Mouse (Mus musculus): ENCODE measurements around the gene Hsd17b1. TPM values are rescaled to one million over a fixed set of nuclear protein-coding genes. Genes with fewer than 3 reads are reported as not detected.

The Hsd17b1 gene
- polyA plus RNA-seq, 1 experiment from 2014 or later, result 0.15 TPM

DNA sequence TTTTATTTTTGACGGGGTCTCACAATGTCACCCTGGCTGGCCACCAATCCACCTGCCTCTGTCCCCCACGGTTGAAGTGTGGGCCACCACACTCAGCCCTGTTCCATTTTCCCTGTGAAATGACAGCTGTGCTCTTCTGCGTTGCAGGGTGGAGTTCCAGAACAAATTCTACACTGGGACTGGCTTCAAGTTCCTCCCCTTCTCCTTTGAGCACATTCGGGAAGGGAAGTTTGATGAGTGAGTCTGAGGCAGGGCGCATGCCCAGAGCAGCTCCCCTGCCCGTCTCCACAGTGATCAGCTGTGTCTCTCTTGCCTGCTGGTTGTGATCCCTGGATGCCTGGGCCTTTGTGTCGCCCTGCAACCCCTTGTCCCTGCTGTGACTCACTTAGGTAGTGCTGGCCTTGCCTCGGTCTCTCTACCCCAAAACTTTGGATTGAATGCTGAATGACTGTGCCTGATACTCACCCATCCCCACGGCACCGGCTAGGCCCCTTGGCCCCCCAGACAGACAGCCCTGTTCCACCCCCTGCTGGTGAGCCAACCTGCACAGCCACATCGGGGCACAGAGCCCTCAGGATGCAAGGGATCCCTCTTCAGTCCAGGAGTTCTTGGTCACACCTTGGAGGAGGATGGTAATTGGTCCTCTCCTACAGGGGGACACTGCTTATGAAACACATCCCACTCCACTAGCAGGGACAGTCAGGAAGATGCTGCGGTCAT, 15.9 kb upstream of the Hsd17b1 start:
- no peaks in the 10 kb centered on the region for H3K9me3 ChIP-seq
- no peak overlapping the region for H3K4me3 ChIP-seq
- no peak overlapping the region for H3K4me2 ChIP-seq (replicated peaks)
- no peaks in the 10 kb centered on the region for H3K27me3 ChIP-seq
- no peak overlapping the region for H3K27ac ChIP-seq
- 83% methylated on average over 12 of the region's 12 CpGs for WGBS
- H3K36me3 ChIP-seq, result peaks cover 16% of the 10 kb centered on the region; the same call in 1 of the 2 replicates
- H3K4me1 ChIP-seq, result peaks cover 31% of the 10 kb centered on the region
- no peak for ATAC-seq (ENCODE audit: insufficient number of reproducible peaks, insufficient read depth, low FRiP score, low TSS enrichment)
- H3K9ac ChIP-seq, result no peak overlapping the region

DNA sequence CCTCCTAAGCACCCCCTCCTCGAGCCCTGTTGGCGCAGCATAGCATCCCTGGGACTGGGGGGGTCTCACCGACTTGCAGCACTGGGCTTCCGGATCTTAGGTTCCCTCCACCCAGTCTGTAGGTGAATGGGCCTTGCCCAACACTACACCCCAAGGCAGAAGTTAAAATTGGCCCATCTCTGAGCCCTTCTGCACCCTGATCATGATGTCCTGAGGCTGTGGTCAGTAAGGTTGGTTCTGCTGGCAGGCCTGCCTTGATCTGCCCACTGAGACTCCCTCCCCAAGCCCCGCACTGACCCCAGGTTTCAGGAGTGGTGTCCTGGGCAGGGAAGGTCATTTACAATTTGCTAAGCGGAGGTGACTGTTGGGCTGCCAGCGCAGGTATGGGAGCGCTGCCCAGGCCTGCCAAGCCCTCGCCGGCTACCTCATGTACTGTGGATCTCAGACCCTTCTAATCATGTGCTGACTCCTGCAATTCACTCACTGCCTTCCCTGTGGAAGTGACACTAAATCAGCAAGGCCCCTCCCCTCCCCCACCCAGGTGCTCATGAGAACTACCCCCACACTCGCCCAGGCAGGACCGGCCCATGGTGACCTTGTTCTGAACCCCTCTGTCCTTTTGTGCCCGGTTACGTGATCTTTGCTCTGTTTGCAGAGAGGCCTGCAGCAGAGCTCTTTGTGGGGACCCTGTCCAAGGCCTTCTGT, 15.1 kb upstream of the Hsd17b1 start:
- 73% methylated on average over 14 of the region's 14 CpGs for whole genome bisulfite sequencing
- Histone ChIP-seq H3K27ac (peak overlapping the region; percentile 86), H3K9ac (no peak overlapping the region), H3K9me3 (no peaks in the 10 kb centered on the region), H3K4me1 (peaks cover 31% of the 10 kb centered on the region), H3K27me3 (no peaks in the 10 kb centered on the region), H3K4me2 (replicated peaks) (no peak overlapping the region), H3K4me3 (no peak overlapping the region), H3K36me3 (peaks cover 16% of the 10 kb centered on the region; the same call in 1 of the 2 replicates)
- no peak; the same call in 1 of the 2 replicates for ATAC-seq (ENCODE audit: insufficient number of reproducible peaks, insufficient read depth, low FRiP score, low TSS enrichment)

DNA sequence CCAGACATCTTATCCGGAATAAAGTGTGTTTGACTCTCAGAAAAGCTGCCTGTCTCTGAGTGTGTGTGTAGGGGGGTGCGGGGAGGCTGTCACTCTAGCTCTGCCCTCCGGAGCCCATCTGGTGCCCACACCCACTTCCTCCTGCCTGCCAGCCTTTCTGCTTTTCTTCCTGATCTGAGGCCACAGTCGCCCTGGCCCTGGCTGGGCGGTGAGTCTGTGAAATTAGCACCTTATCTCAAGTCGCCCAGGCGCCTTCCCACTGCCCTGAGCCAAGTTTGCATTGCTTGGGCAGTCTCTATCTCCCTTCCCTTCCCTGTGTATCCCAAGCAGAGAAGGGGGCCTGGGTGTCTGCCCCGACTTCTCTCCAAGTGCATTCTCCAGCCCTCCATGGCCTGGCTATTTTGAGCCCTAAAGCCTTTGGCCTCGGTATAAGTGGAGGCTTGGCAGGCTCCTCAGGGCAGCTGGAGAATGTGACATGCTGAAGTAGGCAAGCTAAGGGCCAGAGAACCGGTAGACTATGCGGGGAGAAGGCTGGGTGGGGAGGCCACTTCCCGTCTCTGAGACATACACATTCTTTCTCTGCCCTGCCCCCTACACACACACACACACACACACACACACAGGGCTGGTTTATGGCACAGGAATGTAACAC, 14.4 kb upstream of the Hsd17b1 start:
- peaks cover 16% of the 10 kb centered on the region; the same call in 1 of the 2 replicates for H3K36me3 ChIP-seq
- WGBS, result 38% methylated on average over 12 of the region's 12 CpGs
- H3K4me3 ChIP-seq, result no peak overlapping the region
- 0 out of 2 replicates have a peak overlapping the region, but pooled peaks have one; percentile 9 for H3K4me2 ChIP-seq (replicated peaks)
- no peak overlapping the region for H3K9ac ChIP-seq
- H3K9me3 ChIP-seq, result no peaks in the 10 kb centered on the region
- H3K4me1 ChIP-seq, result peaks cover 31% of the 10 kb centered on the region
- H3K27ac ChIP-seq, result peak overlapping the region; percentile 86
- H3K27me3 ChIP-seq, result no peaks in the 10 kb centered on the region
- ATAC-seq (ENCODE audit: insufficient number of reproducible peaks, insufficient read depth, low FRiP score, low TSS enrichment), result 0 out of 2 replicates have a peak, but pooled peaks have one; percentile 38

GRCm38 (mm10) chr11:101064462-101064861, 13.7 kb upstream of the Hsd17b1 start:
- ATAC-seq (ENCODE audit: insufficient number of reproducible peaks, insufficient read depth, low FRiP score, low TSS enrichment), result no peak
- peak overlapping the region; percentile 86 for H3K27ac ChIP-seq
- 68% methylated on average over 4 of the region's 4 CpGs for WGBS
- H3K9me3 ChIP-seq, result no peaks in the 10 kb centered on the region
- no peak overlapping the region for H3K4me3 ChIP-seq
- H3K4me1 ChIP-seq, result peaks cover 31% of the 10 kb centered on the region
- H3K36me3 ChIP-seq, result peaks cover 13% of the 10 kb centered on the region; the same call in 1 of the 2 replicates
- no peak overlapping the region for H3K9ac ChIP-seq
- no peak overlapping the region for H3K4me2 ChIP-seq (replicated peaks)
- no peaks in the 10 kb centered on the region for H3K27me3 ChIP-seq

- no peaks in the 10 kb centered on the region for H3K9me3 ChIP-seq
- no peak for ATAC-seq (ENCODE audit: insufficient number of reproducible peaks, insufficient read depth, low FRiP score, low TSS enrichment)
- no peak overlapping the region for H3K9ac ChIP-seq
- H3K36me3 ChIP-seq, result peaks cover 13% of the 10 kb centered on the region; the same call in 1 of the 2 replicates
- H3K4me2 ChIP-seq (replicated peaks), result no peak overlapping the region
- H3K27me3 ChIP-seq, result no peaks in the 10 kb centered on the region
- H3K27ac ChIP-seq, result no peak overlapping the region
- peaks cover 28% of the 10 kb centered on the region for H3K4me1 ChIP-seq
- no peak overlapping the region for H3K4me3 ChIP-seq
- 89% methylated on average over 9 of the region's 9 CpGs for WGBS
Observed at GRCm38 (mm10) chr11:101065002-101065401, 13.2 kb upstream of the Hsd17b1 start.

DNA sequence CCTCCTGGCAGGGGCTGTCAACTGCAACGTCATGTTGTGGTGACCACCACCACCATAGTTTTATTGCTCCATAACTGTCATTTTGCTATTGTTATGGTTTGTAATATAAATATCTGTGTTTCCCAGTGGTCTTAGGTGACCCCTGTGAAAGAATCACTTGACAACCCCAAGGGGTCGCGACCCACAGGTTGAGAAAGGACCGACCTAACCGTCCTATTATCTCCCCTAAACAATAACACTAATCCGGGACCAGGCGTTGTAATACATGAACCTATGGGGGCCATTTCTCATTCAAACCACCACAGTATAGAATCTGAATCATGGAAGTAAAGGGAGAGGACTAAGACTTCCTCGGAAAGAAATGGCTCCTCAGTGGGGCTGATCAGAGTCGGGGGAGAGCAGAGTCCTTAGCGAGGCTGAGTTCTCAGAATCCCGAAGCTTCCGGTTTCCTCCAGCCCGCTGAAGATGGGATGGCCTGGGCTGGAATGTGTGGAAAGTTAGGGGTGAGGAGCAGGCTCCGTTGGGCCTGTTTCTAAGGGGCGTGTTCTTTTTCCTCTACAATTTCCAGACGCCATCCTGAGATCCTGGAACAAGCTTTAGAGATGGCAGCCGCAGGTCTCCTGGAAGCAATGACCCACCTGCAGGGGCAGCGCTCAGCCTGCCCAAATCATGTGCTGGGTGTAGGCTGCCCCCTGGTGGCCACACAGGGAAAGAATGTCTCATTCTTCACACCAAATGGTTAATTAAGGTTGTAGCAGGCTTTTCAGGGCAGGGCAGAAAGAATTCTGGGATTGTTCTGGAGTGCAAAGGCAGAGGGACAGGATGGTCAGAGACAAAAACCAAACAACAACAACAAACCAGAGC, 11.4 kb upstream of the Hsd17b1 start:
- Histone ChIP-seq H3K4me1 (peaks cover 27% of the 10 kb centered on the region), H3K4me3 (peak overlapping the region; percentile 12; the same call in 1 of the 2 replicates)
- ATAC-seq (ENCODE audit: insufficient number of reproducible peaks, insufficient read depth, low FRiP score, low TSS enrichment), result no peak

GRCm38 (mm10) chr11:101069391-101070188, 8.6 kb upstream of the Hsd17b1 start, which contains the start of gene Naglu:
TSS of gene Naglu (plus strand) at chr11:101070012.
- Histone ChIP-seq H3K36me3 (no peaks in the 10 kb centered on the region), H3K9me3 (no peaks in the 10 kb centered on the region), H3K4me1 (peaks cover 6% of the 10 kb centered on the region; the same call in 1 of the 2 replicates), H3K4me2 (replicated peaks) (peak within 1 kb of the TSS; percentile 98), H3K9ac (peak within 1 kb of the TSS; percentile 69), H3K4me3 (peak within 1 kb of the TSS; percentile 72), H3K27me3 (peaks cover 19% of the 10 kb centered on the region), H3K27ac (no peak within 1 kb of the TSS)
- ATAC-seq (ENCODE audit: insufficient number of reproducible peaks, insufficient read depth, low FRiP score, low TSS enrichment), result peak; percentile 52; the same call in 1 of the 2 replicates
- 4% methylated on average over 35 of the region's 35 CpGs for WGBS

More for the DNA sequence above, 11.4 kb upstream of the Hsd17b1 start:
- H3K9me3 ChIP-seq, result no peaks in the 10 kb centered on the region
- peaks cover 10% of the 10 kb centered on the region; the same call in 1 of the 2 replicates for H3K36me3 ChIP-seq
- peaks cover 12% of the 10 kb centered on the region; the same call in 1 of the 2 replicates for H3K27me3 ChIP-seq
- H3K4me2 ChIP-seq (replicated peaks), result peak overlapping the region; percentile 43
- 22% methylated on average over 18 of the region's 18 CpGs for WGBS
- no peak overlapping the region for H3K27ac ChIP-seq
- H3K9ac ChIP-seq, result no peak overlapping the region

DNA sequence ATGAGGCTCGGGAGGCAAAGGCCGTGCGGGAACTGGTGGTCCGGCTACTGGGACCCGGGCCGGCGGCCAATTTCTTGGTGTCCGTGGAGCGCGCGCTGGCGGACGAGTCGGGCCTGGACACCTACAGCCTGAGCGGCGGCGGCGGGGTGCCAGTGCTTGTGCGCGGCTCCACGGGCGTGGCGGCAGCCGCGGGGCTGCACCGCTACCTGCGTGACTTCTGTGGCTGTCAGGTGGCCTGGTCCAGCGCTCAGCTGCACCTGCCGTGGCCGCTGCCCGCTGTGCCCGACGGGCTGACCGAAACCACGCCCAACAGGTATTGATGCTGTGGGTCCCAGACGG, 8.1 kb upstream of the Hsd17b1 start:
- WGBS, result under 1% methylated on average over 36 of the region's 36 CpGs

GRCm38 (mm10) chr11:101070987-101071386, 7.2 kb upstream of the Hsd17b1 start:
- H3K27ac ChIP-seq, result no peak overlapping the region
- H3K27me3 ChIP-seq, result peaks cover 19% of the 10 kb centered on the region

More for the DNA sequence above, 8.1 kb upstream of the Hsd17b1 start:
- peaks cover 19% of the 10 kb centered on the region for H3K27me3 ChIP-seq
- no peaks in the 10 kb centered on the region for H3K36me3 ChIP-seq
- H3K4me3 ChIP-seq, result peak overlapping the region; percentile 72
- ATAC-seq (ENCODE audit: insufficient number of reproducible peaks, insufficient read depth, low FRiP score, low TSS enrichment), result 0 out of 2 replicates have a peak, but pooled peaks have one; percentile 30
- peak overlapping the region; percentile 98 for H3K4me2 ChIP-seq (replicated peaks)
- no peaks in the 10 kb centered on the region for H3K9me3 ChIP-seq
- peak overlapping the region; percentile 69 for H3K9ac ChIP-seq
- H3K4me1 ChIP-seq, result peaks cover 6% of the 10 kb centered on the region; the same call in 1 of the 2 replicates
- H3K27ac ChIP-seq, result no peak overlapping the region

GRCm38 (mm10) chr11:101071810-101072428, 6.3 kb upstream of the Hsd17b1 start:
- no peak for ATAC-seq (ENCODE audit: insufficient number of reproducible peaks, insufficient read depth, low FRiP score, low TSS enrichment)
- no peak overlapping the region for H3K9ac ChIP-seq
- peaks cover 6% of the 10 kb centered on the region; the same call in 1 of the 2 replicates for H3K4me1 ChIP-seq
- H3K27me3 ChIP-seq, result peaks cover 29% of the 10 kb centered on the region
- H3K4me3 ChIP-seq, result no peak overlapping the region
- H3K36me3 ChIP-seq, result no peaks in the 10 kb centered on the region
- no peak overlapping the region for H3K27ac ChIP-seq
- H3K4me2 ChIP-seq (replicated peaks), result no peak overlapping the region
- WGBS, result 74% methylated on average over 14 of the region's 14 CpGs
- no peaks in the 10 kb centered on the region for H3K9me3 ChIP-seq

More at GRCm38 (mm10) chr11:101070987-101071386, 7.2 kb upstream of the Hsd17b1 start:
- peaks cover 6% of the 10 kb centered on the region; the same call in 1 of the 2 replicates for H3K4me1 ChIP-seq
- 0 out of 2 replicates have a peak overlapping the region, but pooled peaks have one; percentile 72 for H3K4me3 ChIP-seq
- no peaks in the 10 kb centered on the region for H3K36me3 ChIP-seq
- H3K4me2 ChIP-seq (replicated peaks), result peak overlapping the region; percentile 98
- no peak for ATAC-seq (ENCODE audit: insufficient number of reproducible peaks, insufficient read depth, low FRiP score, low TSS enrichment)
- no peaks in the 10 kb centered on the region for H3K9me3 ChIP-seq
- 75% methylated on average over 6 of the region's 6 CpGs for WGBS
- peak overlapping the region; percentile 69; the same call in 1 of the 2 replicates for H3K9ac ChIP-seq

All from embryonic facial prominence, embryonic 12.5 days (tissue).